Mouse (Mus musculus) layer of hippocampus, adult 2 months (tissue): Measurements from ENCODE around the gene Shroom3. TPM values are rescaled to one million over a fixed set of nuclear protein-coding genes. Genes with fewer than 3 reads are reported as not detected.

Source experiments
- DNase-seq, 2 experiments: peaks; one replicate each; pipeline ENCODE4 v3.0.0; 2022; ENCODE audit warnings: low spot score in 2 of 2
- H3K27ac ChIP-seq: fragments of 200-600 bp; 2 replicates; pipeline ENCODE4 v1.8.1; 2022
- H3K4me3 ChIP-seq: fragments of 200-600 bp; 2 replicates; pipeline ENCODE4 v1.8.1; 2022; ENCODE audit warnings: mild to moderate bottlenecking
- CTCF ChIP-seq: fragments of 200-600 bp; conservative IDR thresholded peaks from 2 replicates; pipeline ENCODE4 v1.8.1; 2022; ENCODE audit warnings: antibody characterized with exemption, mild to moderate bottlenecking, moderate library complexity
- total RNA-seq, 2 experiments: library from RNA; stranded (reverse); gene quantifications; 2 replicates each; pipeline ENCODE4 v1.2.3; 2021

The Shroom3 gene
- total RNA-seq, 2 experiments from 2014 or later: 2.0 to 2.3 TPM

DNA sequence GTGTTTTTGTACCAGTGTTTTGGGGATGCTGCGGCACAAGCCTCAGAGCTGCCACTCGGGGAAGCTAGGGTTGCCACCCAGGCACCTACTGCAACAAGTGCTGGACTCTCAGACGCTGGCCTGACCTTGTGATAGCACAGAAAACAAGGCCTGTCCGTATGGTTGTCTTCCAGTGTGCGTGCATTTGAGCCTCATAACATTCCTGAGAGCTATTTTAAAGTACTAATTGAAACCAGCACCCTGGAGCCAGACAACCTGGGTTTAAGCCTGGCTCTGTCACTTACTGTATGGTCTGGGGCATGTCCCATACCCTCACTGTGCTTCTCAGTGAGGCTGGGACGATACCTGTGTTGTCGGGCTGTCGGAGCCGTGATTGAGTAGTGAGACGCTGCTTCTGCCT is 276.1 kb downstream of the Shroom3 start:
- no peak overlapping the region for H3K4me3 ChIP-seq
- no peak overlapping the region for H3K27ac ChIP-seq
- DNase-seq: no peak
- no peak for TF ChIP-seq CTCF

DNA sequence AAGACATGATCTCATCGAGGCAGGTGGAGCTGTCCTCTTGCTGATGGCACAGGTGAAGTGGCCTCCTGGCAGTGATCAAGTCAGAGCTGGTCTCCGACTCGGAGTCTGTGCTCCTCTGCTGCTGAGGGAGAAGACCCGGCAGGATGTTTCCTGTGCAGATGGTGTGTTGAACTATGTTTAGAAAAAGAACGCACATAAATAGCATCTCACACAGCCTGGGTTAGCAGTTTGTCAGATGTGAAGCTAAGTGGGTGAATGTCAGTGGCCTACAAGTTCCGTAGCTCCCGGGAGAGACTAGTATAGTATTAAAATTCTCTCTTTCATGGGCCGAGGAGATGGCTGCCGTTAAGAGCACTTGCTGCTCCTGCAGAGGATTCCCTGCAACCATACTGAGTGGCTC is 276.5 kb downstream of the Shroom3 start:
- TF ChIP-seq CTCF: no peak

DNA sequence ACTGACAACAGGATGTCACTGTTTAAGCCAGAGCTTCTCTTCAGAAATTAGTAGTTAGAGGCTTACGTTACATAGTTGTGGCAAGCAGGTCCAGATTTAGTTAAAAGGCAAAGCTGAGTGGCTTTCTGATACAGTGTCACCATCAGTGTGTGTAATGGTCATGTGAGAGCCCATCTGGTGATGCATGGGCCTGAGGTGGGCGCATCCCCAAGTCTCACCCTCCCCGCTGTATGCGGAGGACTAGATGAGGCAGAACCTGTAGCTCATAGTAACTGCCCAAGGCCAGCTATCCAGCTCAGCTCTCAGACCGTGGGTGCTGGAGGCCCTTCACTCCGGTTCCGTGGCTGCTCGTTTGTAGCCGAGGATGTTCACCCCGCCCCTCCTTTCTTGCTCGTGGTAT is 278.1 kb downstream of the Shroom3 start:
- no peak for DNase-seq
- H3K4me3 ChIP-seq: no peak overlapping the region
- no peak overlapping the region for H3K27ac ChIP-seq
- TF ChIP-seq CTCF: no peak

More for the DNA sequence above, 276.5 kb downstream of the Shroom3 start:
- Histone ChIP-seq H3K27ac (no peak overlapping the region), H3K4me3 (no peak overlapping the region)
- DNase-seq: no peak

DNA sequence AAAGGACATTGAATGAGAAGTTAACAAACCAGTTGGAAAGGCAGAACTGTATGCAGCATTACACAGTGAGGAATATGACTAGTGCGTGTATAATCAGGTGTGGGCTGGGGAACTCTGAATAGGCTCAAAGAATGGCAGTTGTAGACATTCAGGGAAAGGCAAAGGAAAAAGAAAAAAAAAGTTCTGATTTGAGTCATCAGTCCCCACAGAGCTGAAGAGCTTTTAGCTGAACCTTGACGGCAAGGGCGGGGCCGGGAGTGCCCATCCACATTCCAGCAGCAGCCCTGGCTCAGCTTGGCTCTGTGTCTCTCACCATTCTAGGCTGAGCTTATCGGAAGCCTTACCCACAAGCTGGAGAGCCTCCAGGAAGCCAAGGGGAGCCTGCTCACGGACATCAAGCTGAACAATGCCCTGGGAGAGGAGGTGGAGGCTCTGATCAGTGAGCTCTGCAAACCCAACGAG is 278.6 kb downstream of the Shroom3 start:
- TF ChIP-seq CTCF: no peak
- no peak overlapping the region for H3K4me3 ChIP-seq
- no peak for DNase-seq

DNA sequence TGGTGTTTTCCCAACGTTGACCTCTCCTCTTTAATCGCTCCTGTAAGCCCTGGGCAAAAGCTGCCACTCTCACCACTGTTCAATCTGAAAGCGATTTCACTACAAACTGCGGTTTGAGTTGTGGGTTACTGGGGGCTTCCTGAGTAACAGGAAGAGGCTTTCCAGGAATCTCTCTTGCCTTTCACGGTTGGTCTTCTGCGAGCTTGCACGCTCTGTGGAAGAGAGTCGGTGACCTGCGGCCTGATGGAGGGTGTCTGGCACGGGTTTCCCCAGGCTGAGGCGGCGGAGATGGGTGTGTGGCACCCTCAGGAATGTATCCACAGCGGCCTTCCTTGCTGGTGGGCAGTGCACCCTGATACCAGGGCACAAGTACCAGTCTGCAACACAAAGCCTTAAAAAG is 281.5 kb downstream of the Shroom3 start:
- Histone ChIP-seq H3K27ac (no peak overlapping the region), H3K4me3 (no peak overlapping the region)
- DNase-seq: no peak
- no peak for TF ChIP-seq CTCF

More for the DNA sequence above, 278.6 kb downstream of the Shroom3 start:
- no peak overlapping the region for H3K27ac ChIP-seq

DNA sequence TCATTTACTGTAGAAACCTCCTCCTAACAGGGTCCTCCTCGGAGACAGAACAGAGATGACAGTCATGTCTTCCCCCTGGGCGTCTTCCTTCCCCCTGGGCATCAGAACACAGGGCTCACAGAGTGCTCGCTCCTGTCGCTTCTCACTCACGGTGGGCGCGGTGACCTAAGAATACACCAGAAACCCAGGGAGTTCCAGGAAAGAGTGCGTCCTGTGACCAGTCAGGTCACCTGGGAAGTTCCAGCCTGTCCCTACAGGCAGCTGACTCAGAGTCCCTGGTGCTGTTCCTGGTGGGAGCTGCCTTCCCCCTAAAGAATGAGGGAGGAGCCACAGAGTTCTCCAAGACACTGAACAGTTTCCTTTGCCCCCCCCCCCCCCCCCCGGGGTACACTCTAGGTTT is 283.9 kb downstream of the Shroom3 start:
- H3K27ac ChIP-seq: no peak overlapping the region
- DNase-seq: no peak
- TF ChIP-seq CTCF: no peak
- H3K4me3 ChIP-seq: no peak overlapping the region

DNA sequence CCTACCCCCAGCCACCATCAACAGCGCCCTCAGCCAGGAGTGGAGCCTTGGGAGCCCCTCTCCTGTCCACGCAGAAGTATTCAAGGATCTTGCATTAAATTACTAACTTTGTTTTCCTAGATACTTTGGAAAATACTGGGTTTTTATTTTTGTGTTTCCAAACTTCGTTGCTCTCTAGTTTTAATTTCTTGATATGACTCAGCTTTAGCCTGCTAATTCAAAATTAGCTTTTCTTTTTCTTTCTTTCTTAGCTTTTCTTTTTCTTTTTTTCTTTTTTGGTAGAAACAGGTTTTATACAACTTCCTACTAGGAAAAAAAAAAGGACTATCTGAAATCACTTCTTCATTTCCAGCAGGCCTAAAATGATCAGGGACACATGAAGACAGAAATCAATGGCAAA is 284.7 kb downstream of the Shroom3 start:
- Histone ChIP-seq H3K4me3 (no peak overlapping the region), H3K27ac (no peak overlapping the region)
- DNase-seq: no peak
- no peak for TF ChIP-seq CTCF

DNA sequence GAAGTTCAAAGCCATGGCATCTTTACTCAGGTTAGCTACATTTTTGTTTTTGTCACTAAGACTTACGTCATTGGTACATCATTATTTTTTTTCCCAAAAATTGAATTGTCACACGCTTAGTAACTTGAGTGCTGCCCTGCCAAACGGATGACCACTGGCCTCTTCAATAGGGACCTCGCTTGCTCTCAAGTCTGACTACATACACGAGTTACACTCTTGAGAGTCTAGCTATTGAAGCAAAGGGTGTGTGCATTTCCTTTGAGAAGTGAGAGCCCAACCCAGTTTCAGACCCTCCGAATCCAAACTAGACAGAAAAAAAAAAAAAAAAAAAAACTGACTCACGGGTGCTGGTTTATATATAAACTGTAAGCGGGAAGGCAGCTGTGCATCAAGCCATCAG is 286.2 kb downstream of the Shroom3 start:
- DNase-seq: no peak
- TF ChIP-seq CTCF: no peak
- Histone ChIP-seq H3K27ac (no peak overlapping the region), H3K4me3 (no peak overlapping the region)

DNA sequence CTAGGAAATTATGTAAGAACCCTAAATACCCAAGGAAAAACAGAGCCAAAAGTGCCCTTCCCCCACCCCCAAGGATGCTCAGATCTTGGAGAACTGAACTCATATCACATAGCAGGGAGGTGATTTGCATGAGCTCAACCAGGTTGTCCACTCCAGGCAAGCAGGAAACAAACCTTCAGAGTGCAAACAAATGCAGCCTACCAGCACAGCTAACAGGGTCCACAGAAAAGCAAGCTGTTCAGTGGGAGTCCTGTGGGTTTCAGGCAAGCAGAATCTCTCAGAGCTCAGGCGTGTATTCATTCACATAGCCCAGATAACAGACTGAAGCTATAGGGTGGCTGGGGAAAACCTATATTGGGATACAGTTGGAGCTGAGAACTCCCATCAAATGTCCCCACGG is 286.7 kb downstream of the Shroom3 start:
- no peak for TF ChIP-seq CTCF
- H3K27ac ChIP-seq: no peak overlapping the region

DNA sequence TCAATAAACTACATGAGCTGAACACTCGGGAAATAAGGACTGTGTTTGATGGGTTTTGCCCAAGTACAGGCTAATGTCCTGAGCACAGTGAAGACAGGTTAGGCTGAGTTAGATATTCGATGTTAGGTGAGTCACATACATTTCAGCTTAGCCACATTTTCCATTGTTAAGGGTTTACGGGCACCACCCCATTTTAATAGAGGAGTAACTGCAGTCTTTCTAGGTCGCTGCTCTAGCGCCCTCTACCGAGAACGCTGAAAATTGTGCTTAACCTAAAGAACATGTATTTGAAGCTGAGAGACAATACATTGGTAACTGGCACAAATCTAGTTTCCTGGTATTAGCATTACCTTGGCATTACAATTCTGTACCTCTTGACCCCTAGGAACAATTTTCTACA is 287.2 kb downstream of the Shroom3 start:
- Histone ChIP-seq H3K4me3 (no peak overlapping the region), H3K27ac (no peak overlapping the region)
- TF ChIP-seq CTCF: peak; percentile 74
- no peak for DNase-seq

More for the DNA sequence above, 286.7 kb downstream of the Shroom3 start:
- H3K4me3 ChIP-seq: no peak overlapping the region
- no peak for DNase-seq

DNA sequence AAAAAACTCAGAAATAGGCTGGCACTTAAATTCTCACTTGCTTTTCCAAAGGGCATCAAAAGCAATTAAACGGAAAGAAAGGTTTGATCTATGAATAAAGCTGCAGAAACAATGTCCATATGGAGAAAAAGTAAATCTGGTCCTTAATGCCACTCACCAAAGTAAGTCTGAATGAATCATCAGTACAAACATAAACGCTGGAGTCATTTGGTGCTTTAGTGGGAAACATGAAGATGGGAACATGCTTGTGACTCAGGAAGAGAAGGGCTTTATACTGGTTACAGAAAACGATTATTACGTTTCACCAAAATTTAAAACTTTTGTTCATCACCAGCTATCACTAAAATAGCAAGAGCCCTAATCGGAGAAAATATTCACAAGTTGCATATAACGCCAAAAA is 297.2 kb downstream of the Shroom3 start:
- H3K27ac ChIP-seq: no peak overlapping the region
- DNase-seq: no peak

DNA sequence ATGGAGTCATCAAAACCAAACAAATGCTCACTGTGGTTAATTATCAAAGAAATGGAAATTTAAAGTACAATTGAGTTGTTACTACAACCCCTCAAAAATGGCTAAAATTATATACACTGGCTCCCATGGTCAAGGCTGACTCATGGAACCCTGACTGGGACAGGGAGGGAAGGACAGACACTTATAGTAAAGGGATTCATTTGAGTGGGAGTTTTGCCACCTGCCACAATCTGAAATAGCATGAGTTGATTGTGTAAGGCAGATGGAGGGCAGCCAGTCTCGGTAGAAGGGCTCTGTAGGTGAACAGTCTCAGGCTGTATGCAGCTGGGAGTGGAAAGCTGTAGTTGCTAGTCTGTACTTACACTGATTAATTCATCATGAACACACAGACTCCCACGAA is 297.6 kb downstream of the Shroom3 start:
- Histone ChIP-seq H3K27ac (no peak overlapping the region), H3K4me3 (no peak overlapping the region)
- TF ChIP-seq CTCF: no peak
- no peak for DNase-seq

More for the DNA sequence above, 297.2 kb downstream of the Shroom3 start:
- no peak for TF ChIP-seq CTCF
- no peak overlapping the region for H3K4me3 ChIP-seq

DNA sequence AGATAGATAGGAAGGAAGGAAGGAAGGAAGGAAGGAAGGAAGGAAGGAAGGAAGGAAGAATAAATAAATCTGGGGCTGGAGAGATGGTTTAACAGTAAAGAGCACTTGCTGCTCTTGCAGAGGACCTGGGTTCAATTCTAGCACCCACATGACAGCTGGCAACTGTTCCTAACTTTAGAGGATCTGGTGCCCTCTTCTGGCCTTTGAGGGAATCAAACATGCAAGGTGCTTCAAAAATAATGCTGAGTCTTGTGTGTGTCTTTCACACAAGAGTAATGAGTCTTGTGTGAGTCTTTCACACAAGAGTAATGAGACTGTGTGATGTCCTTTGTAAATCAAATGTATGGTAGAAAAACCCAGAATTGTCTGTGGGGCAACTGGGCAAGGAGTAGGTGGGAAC is 299.4 kb downstream of the Shroom3 start:
- Histone ChIP-seq H3K4me3 (no peak overlapping the region), H3K27ac (no peak overlapping the region)
- peak; percentile 64 for TF ChIP-seq CTCF
- no peak for DNase-seq

DNA sequence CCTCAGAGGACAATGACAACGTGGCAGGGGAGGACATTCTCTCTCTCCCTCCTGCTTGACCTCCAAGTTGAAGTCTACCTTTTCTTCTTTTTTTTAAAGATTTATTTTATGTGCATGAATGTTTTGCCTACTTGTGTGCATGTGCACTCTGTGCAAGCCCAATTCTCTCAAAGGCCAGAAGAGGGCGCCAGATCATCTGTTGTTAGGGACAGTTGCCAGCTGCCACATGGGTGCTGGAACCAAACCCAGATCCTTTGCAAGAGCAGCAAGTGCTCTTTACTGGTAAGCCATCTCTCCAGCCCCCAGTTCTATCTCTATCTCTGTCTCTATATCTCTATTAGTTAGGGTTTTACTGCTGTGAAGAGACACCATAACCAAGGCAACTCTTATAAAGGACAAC is 300.7 kb downstream of the Shroom3 start:
- H3K4me3 ChIP-seq: no peak overlapping the region
- H3K27ac ChIP-seq: no peak overlapping the region
- no peak for DNase-seq
- TF ChIP-seq CTCF: peak; percentile 45

DNA sequence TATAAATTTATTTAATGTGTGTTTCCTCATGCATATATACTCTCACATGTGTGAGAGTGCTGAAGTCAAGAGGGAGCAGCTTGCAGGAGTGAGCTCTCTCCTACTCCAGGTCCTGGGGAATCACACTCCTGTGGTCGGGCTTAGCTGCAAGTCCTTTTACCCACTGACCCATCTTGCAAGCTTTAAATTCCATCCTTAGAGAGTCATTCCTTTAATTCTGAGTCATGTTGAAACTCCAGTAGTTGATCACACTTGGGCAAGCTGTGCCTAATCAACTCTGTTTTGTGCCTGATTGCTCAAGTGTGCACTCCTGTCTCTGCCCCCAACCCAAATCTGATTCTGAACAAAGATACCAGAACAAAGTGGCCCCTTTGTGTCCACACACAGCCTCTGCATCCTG is 301.5 kb downstream of the Shroom3 start:
- no peak for DNase-seq
- Histone ChIP-seq H3K27ac (no peak overlapping the region), H3K4me3 (no peak overlapping the region)
- TF ChIP-seq CTCF: no peak
